Mouse (Mus musculus): ENCODE measurements around the gene Cdc20. TPM values are rescaled to one million over a fixed set of nuclear protein-coding genes. Genes with fewer than 3 reads are reported as not detected.
A peak's percentile ranks its signal among the peaks of the same experiment; 100 is the strongest.

The Cdc20 gene
- total RNA-seq, 4 experiments from 2014 or later: 0.82 to 2.2 (median 1.1) TPM

DNA sequence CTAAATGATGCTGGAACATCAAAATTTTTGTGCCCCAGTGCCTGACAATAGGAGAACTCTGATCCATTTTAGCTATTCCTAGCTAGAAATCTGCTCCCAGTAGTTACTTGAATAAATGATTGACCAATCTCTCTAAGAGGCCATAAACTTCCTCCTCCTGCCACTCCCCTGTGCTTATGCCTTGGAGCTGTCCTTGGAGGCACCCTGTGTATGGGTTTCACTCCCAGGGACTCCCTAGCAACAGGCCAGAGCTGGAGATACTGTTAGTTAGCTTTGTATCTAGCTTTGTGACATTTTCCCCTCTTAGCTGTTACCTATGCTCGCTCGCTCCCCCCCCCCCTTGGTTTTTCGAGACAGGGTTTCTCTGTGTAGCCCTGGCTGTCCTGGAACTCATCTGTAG, 15.8 kb downstream of the Cdc20 start:
- no peak for DNase-seq (ENCODE audit: low spot score in 2 of 2)

- DNase-seq (ENCODE audit: low spot score in 2 of 2): no peak
These were observed 19.9 kb downstream of the Cdc20 start for GRCm38 (mm10) chr4:118417112-118417797.

DNA sequence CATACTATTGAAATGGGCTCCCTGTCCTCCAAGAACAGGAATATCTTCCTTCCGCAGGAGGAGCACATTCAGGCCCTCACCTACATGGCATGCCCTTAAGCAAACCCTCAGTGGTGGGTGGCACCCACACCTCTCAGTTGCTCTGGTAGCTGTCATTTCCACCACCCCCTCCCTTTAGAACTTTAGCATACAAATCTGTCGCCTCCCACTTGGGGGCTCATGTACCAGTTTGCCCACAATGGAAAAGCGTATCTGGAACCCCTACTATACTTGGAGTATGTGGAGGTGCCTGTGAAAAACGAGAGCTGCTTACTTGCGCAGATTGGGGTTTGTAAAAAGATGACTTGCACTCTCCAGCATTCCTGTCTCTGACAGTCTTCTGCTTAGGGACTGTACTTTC, 20.8 kb downstream of the Cdc20 start:
- DNase-seq (ENCODE audit: low spot score in 2 of 2): peak in 1 of 2 experiments; percentile 44

- DNase-seq (ENCODE audit: low spot score in 2 of 2): no peak
These were observed 21.4 kb downstream of the Cdc20 start for GRCm38 (mm10) chr4:118415779-118416178.

DNA sequence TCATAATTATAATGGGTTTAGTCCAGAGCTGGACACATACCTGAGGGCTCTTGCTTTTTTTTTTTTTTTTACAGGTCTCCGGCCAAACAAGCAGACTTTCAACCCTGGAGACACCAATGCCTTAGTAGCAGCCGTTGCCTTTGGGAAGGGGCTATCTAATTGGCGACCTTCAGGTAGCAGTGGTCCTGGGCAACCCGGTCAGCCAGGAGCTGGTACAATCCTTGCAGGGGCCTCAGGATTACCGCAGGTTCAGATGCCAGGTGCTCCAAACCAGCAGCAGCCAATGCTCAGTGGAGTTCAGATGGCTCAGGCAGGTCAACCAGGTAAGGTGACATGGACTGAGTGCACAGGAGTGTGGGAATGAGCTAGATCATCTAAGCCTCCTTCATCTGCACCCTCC, 23.6 kb downstream of the Cdc20 start:
- no peak for DNase-seq (ENCODE audit: low spot score in 2 of 2)

DNA sequence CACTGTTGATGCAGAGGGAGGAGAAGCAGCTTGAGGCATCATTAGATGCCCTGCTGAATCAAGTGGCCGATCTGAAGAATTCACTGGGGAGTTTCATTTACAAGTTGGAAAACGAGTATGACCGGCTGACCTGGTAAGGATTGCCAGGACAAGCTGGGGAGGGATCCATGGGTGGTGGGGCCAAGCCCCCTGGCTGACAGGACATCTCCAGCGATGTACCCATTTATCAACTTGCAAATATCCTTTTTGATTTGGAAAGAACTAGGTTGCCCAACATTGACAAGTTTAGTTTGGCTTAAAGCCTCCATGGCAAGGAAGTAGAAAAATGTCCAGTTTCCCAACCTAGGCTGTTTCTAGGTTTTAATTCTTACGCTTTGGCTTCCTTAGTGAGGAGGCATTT, 26.3 kb downstream of the Cdc20 start:
- DNase-seq (ENCODE audit: low spot score in 2 of 2): no peak

- peak; percentile 76 to 88 for DNase-seq (ENCODE audit: low spot score in 2 of 2)
These were observed 27.8 kb downstream of the Cdc20 start, which contains the start of the genes Szt2 and Med8 for GRCm38 (mm10) chr4:118409142-118409900. Szt2 (minus strand) TSS chr4:118409273. Med8 (plus strand) TSS chr4:118409337.

DNA sequence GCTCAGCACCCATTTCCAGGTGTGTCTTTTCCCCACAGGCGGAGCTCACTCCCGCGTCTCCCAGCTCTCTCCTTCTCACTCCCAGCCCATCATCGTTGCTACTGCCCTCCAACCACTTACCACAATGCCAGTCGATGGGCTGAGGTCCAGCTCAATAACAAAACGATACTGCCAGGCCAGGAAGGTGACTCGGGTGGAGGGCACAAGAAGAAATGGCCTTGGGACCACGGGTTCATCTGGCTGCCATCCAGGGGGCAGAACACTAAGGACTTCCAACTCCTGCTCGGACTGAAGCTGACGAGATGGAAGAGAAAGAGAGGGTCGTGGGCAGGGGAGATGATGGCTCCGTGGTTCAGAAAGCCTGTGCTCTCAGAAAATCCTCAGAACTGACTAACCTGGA, 34.5 kb downstream of the Cdc20 start:
- no peak for DNase-seq (ENCODE audit: low spot score in 2 of 2)

DNA sequence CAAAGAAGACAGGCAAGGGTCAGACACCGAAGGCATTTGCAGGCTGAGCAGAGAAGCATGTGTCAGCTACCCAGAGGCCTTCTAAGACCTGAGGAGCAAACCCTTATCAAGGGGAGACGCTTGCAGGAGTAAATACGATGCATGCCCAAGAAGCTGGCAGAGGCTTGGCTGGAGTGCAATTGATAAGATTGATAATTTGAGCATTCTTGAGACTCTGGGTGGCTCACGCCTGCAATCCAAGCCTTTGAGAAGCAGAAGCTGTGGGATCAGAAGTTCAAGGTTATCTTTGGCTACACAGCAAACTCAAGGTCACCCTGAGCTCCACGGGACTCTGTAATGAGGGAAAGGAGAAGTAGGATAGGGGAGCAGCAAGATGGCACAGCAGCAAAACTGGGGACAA, 35.2 kb downstream of the Cdc20 start:
- no peak for DNase-seq (ENCODE audit: low spot score in 2 of 2)

GRCm38 (mm10) chr4:118401421-118401820, 35.7 kb downstream of the Cdc20 start:
- no peak for DNase-seq (ENCODE audit: low spot score in 2 of 2)

GRCm38 (mm10) chr4:118398400-118398799, 38.8 kb downstream of the Cdc20 start:
- no peak for DNase-seq (ENCODE audit: low spot score in 2 of 2)

- DNase-seq (ENCODE audit: low spot score in 2 of 2): no peak
These were observed 40.7 kb downstream of the Cdc20 start for GRCm38 (mm10) chr4:118396433-118396832.

DNA sequence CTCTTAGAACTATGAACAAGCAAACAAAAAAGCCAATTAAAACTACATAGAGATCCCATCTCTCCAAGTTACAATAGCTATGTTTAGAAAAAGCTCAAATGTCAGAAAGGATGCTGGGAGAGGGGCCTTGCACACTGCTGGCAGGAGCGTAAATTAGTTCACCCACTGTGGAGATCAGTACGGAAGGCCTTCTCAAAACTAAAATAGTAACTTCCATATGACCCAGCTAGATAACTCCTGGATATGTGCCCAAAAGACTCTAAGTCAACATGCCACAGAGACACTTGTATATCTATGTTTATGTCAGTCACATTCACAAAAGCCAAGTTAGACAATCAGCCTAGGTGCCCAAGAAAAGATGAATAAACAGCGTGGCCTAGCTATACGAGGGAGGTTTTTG, 41.9 kb downstream of the Cdc20 start:
- DNase-seq (ENCODE audit: low spot score in 2 of 2): no peak

- DNase-seq (ENCODE audit: low spot score in 2 of 2): no peak
These were observed 42.6 kb downstream of the Cdc20 start for GRCm38 (mm10) chr4:118394505-118394904.

GRCm38 (mm10) chr4:118390146-118390545, 47.0 kb downstream of the Cdc20 start:
- DNase-seq (ENCODE audit: low spot score in 2 of 2): no peak

DNA sequence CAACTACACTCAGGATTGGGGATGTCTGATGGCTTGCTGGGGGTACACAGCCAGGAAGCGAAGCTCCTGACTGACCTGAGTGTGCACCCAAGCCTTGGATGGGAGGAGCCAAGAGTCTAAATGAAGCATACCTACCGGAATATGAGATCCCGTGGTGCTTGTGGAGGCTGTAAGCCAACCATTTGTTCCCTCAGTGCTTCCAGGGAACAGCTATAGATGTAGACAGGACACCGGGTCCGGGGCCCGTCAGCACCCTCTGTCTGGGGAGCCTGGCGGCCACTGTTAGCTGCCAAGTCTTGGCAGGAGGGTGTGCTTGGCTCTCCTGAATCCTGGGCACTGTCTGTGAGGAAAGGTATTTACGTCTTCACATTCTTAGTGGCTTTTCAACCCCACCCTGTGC, 49.8 kb downstream of the Cdc20 start:
- DNase-seq (ENCODE audit: low spot score in 2 of 2): no peak

GRCm38 (mm10) chr4:118383271-118383670, 53.9 kb downstream of the Cdc20 start:
- no peak for DNase-seq (ENCODE audit: low spot score in 2 of 2)

Other genes with a start within 250 kb of the Cdc20 start
- gene Ptprf, start 145.9 kb downstream of the Cdc20 start, total RNA-seq (2022): 100 to 1,000 TPM in 3 of 4 experiments, 10 to 100 TPM in 1; 96.0 to 114 (median 107) TPM
- gene Szt2, start 28.1 kb downstream of the Cdc20 start, total RNA-seq (2022): 10 to 100 TPM; 32.2 to 40.1 (median 37.6) TPM
- 10 to 100 TPM; 47.8 to 56.5 (median 56.1) TPM for gene Med8, start 28.0 kb downstream of the Cdc20 start, total RNA-seq (2022)
- 10 to 100 TPM; 16.2 to 26.7 (median 21.1) TPM for gene Elovl1, start 9.3 kb downstream of the Cdc20 start, total RNA-seq (2022)
- gene Mpl, start 20.2 kb upstream of the Cdc20 start, total RNA-seq (2022): under 1 TPM; 0.40 to 0.82 (median 0.59) TPM
- gene Tie1, start 52.7 kb upstream of the Cdc20 start, total RNA-seq (2022): 1 to 10 TPM; 6.6 to 9.4 (median 8.3) TPM
- gene 2610528J11Rik, start 89.6 kb upstream of the Cdc20 start, total RNA-seq (2022): not detected
- gene Tmem125, start 106.7 kb upstream of the Cdc20 start, total RNA-seq (2022): 10 to 100 TPM; 10.0 to 14.0 (median 11.1) TPM
- 1 to 10 TPM in 1 of 4 experiments, under 1 TPM in 3; 0.65 to 1.1 (median 0.88) TPM for gene Cfap57, start 183.4 kb upstream of the Cdc20 start, total RNA-seq (2022)
- gene Ebna1bp2, start 183.4 kb upstream of the Cdc20 start, total RNA-seq (2022): 10 to 100 TPM; 48.2 to 60.8 (median 56.0) TPM
- not detected for gene Olfr62, start 221.6 kb upstream of the Cdc20 start, total RNA-seq (2022)

All from left cerebral cortex, adult 8-10 months (tissue).